Mouse (Mus musculus): ENCODE results near the gene Bloc1s1.

DNA sequence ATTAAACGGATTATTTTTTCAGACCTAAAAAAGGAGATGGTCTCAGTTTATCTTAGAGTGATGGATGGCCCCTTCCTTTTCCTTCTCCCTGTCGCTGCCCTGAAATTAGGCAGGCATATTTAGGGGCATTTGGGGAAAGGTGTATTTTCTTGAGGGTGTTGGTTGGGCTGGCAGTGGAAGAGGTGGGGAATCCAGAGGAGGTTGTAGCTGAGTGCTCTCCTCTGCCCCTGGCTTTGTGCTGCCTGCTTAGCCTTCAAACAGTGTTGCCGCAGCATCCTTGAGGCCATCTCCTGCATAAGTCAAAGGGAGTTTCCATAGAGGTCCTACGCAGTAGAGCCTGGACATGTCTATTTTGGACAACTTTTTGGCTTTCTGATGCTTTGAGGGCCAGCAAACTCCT, 11.0 kb downstream of the Bloc1s1 start:
- no peak for TF ChIP-seq CTCF (IDR thresholded peaks at IDR 0.05; ENCODE audit: control insufficient read depth, insufficient read depth, low read length)
- no peak for TF ChIP-seq POLR2A (IDR thresholded peaks at IDR 0.05; ENCODE audit: borderline replicate concordance, control insufficient read depth, low read depth, low read length)

All from bone marrow, adult 2 months (tissue).